Mouse (Mus musculus): ENCODE data around the gene Cenpj. TPM values are rescaled to one million over a fixed set of nuclear protein-coding genes. Genes with fewer than 3 reads are reported as not detected.

Cenpj gene
- polyA plus RNA-seq, 1 experiment from 2014 or later = 4.2 TPM

DNA sequence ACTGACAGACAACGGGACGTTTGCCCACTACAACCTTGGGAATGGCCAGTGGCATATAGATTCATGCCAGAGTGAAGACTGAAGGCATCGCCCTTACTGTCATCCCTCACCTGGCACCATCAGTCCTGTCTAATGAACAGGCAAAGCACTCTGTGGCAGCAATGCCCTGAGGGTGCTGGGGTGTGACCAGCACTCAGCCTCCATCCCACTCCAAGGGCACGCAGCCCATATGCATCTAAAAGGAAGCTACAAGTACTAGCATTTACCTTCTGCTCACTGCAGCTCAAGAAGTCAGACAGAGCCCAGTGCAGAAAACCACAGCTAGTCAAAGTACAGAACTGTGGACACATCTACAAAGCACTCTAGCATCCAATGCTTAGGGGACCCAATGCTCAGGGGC, 29.7 kb downstream of the Cenpj start:
- ATAC-seq (ENCODE audit: insufficient read depth) = no peak
- 81% methylated on average over 4 of the region's 4 CpGs for WGBS (ENCODE audit: insufficient replicate concordance)
- no peaks in the 10 kb centered on the region for H3K4me1 ChIP-seq (replicated peaks)

GRCm38 (mm10) chr14:56544946-56545345, 30.3 kb downstream of the Cenpj start:
- H3K4me3 ChIP-seq (replicated peaks) = no peak overlapping the region
- no peak for ATAC-seq (ENCODE audit: insufficient read depth)
- 69% methylated on average over 1 of the region's 1 CpGs for WGBS (ENCODE audit: insufficient replicate concordance)

More for the DNA sequence above, 29.7 kb downstream of the Cenpj start:
- Histone ChIP-seq H3K4me2 (no peak overlapping the region), H3K27me3 (no peaks in the 10 kb centered on the region), H3K27ac (replicated peaks) (no peak overlapping the region), H3K9me3 (replicated peaks) (no peaks in the 10 kb centered on the region), H3K9ac (no peak overlapping the region), H3K4me3 (replicated peaks) (no peak overlapping the region), H3K36me3 (replicated peaks) (0 out of 2 replicates have a peak, but pooled peaks cover 15% of the 10 kb centered on the region)

GRCm38 (mm10) chr14:56530788-56531187, 44.4 kb downstream of the Cenpj start:
- H3K4me2 ChIP-seq = no peak overlapping the region
- WGBS (ENCODE audit: insufficient replicate concordance) = 60% methylated on average over 2 of the region's 2 CpGs
- H3K27ac ChIP-seq (replicated peaks) = no peak overlapping the region
- H3K9me3 ChIP-seq (replicated peaks) = no peaks in the 10 kb centered on the region
- H3K9ac ChIP-seq = no peak overlapping the region
- no peak for ATAC-seq (ENCODE audit: insufficient read depth)
- H3K27me3 ChIP-seq = no peaks in the 10 kb centered on the region
- peaks cover 49% of the 10 kb centered on the region for H3K36me3 ChIP-seq (replicated peaks)
- no peaks in the 10 kb centered on the region for H3K4me1 ChIP-seq (replicated peaks)
- no peak overlapping the region for H3K4me3 ChIP-seq (replicated peaks)

More at GRCm38 (mm10) chr14:56544946-56545345, 30.3 kb downstream of the Cenpj start:
- Histone ChIP-seq H3K9me3 (replicated peaks) (no peaks in the 10 kb centered on the region), H3K27me3 (no peaks in the 10 kb centered on the region), H3K4me2 (no peak overlapping the region), H3K4me1 (replicated peaks) (no peaks in the 10 kb centered on the region), H3K9ac (no peak overlapping the region), H3K36me3 (replicated peaks) (0 out of 2 replicates have a peak, but pooled peaks cover 15% of the 10 kb centered on the region), H3K27ac (replicated peaks) (no peak overlapping the region)

GRCm38 (mm10) chr14:56514775-56515174, 60.5 kb downstream of the Cenpj start:
- Histone ChIP-seq H3K4me2 (no peak overlapping the region), H3K4me1 (replicated peaks) (no peaks in the 10 kb centered on the region), H3K36me3 (replicated peaks) (no peaks in the 10 kb centered on the region), H3K27me3 (no peaks in the 10 kb centered on the region), H3K4me3 (replicated peaks) (no peak overlapping the region), H3K9me3 (replicated peaks) (no peaks in the 10 kb centered on the region), H3K9ac (no peak overlapping the region), H3K27ac (replicated peaks) (no peak overlapping the region)
- WGBS (ENCODE audit: insufficient replicate concordance) = 53% methylated on average over 2 of the region's 2 CpGs
- ATAC-seq (ENCODE audit: insufficient read depth) = no peak

DNA sequence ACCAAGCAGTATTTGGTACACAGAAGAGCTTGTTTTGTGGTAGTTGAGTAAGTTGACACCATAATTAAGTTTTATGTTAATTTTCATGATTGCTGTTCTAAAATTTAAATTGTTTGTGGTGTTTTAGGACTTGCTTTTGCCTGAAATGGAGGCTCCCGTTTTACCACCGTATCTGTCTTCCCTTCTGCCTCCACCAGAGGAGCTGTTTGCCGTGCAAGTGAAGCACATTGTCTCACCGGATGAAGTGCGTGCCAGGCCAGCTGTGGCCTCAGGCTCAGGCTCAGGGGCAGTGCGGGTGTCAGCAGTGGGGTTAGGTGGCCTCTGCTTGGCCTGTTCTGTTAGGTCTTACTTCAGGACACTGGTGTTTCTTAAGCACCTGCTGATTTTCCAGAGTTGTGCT, 63.1 kb downstream of the Cenpj start:
- Histone ChIP-seq H3K36me3 (replicated peaks) (no peaks in the 10 kb centered on the region), H3K4me1 (replicated peaks) (no peaks in the 10 kb centered on the region), H3K4me2 (no peak overlapping the region), H3K27me3 (no peaks in the 10 kb centered on the region), H3K9ac (no peak overlapping the region), H3K27ac (replicated peaks) (no peak overlapping the region), H3K9me3 (replicated peaks) (no peaks in the 10 kb centered on the region), H3K4me3 (replicated peaks) (no peak overlapping the region)
- WGBS (ENCODE audit: insufficient replicate concordance) = 36% methylated on average over 6 of the region's 6 CpGs
- ATAC-seq (ENCODE audit: insufficient read depth) = no peak

GRCm38 (mm10) chr14:56506743-56507142, 68.5 kb downstream of the Cenpj start:
- H3K4me1 ChIP-seq (replicated peaks) = no peaks in the 10 kb centered on the region
- H3K4me3 ChIP-seq (replicated peaks) = no peak overlapping the region
- no peak overlapping the region for H3K4me2 ChIP-seq
- ATAC-seq (ENCODE audit: insufficient read depth) = no peak
- no peak overlapping the region for H3K27ac ChIP-seq (replicated peaks)
- H3K36me3 ChIP-seq (replicated peaks) = no peaks in the 10 kb centered on the region
- H3K9me3 ChIP-seq (replicated peaks) = no peaks in the 10 kb centered on the region
- H3K9ac ChIP-seq = no peak overlapping the region
- WGBS (ENCODE audit: insufficient replicate concordance) = 25% methylated on average over 3 of the region's 3 CpGs
- H3K27me3 ChIP-seq = no peaks in the 10 kb centered on the region

DNA sequence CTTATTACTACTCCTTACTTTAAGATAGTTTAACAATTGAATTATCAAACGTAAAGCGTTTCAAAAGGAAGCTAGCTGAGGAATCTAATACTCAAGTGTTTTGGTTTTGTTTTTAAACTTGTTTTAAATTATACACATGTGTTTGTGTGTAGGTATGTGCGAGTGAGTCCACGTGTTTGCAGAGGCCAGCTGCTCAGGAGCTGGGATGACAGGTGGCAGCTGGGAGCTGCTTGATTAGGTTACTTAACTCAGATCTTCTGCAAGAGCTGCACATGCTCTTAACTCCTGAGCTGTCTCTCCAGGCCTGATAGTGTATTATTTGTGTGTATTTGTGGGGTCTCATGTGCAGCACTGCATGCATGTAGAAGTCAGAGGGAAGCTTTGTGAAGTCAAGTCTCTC, 72.8 kb downstream of the Cenpj start:
- H3K9me3 ChIP-seq (replicated peaks) = no peaks in the 10 kb centered on the region
- no peak overlapping the region for H3K4me2 ChIP-seq
- no peak for ATAC-seq (ENCODE audit: insufficient read depth)
- H3K27ac ChIP-seq (replicated peaks) = no peak overlapping the region
- H3K4me3 ChIP-seq (replicated peaks) = no peak overlapping the region
- WGBS (ENCODE audit: insufficient replicate concordance) = 64% methylated on average over 4 of the region's 4 CpGs
- no peak overlapping the region for H3K9ac ChIP-seq
- no peaks in the 10 kb centered on the region for H3K27me3 ChIP-seq
- no peaks in the 10 kb centered on the region for H3K4me1 ChIP-seq (replicated peaks)
- no peaks in the 10 kb centered on the region for H3K36me3 ChIP-seq (replicated peaks)

DNA sequence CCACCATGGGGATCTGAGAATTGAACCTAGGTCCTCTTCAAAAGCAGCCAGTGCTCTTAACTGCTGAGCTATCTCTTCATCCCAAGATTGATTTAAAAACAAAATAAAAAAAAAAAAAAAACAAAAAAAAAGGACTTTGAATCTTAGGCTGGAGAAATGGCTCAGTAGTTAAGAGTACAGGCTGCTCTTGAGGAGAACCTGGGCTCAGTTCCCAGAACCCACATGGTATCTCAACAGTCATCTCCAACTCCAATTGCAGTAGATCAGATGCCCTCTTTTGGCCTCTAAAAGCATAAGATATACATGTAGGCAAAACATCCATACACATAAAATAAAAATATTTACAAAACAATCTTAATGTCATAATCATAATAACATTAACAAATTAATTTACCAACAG, 85.4 kb downstream of the Cenpj start:
- Histone ChIP-seq H3K4me3 (replicated peaks) (no peak overlapping the region), H3K9ac (no peak overlapping the region), H3K9me3 (replicated peaks) (no peaks in the 10 kb centered on the region), H3K27ac (replicated peaks) (no peak overlapping the region), H3K36me3 (replicated peaks) (no peaks in the 10 kb centered on the region), H3K27me3 (no peaks in the 10 kb centered on the region), H3K4me1 (replicated peaks) (no peaks in the 10 kb centered on the region), H3K4me2 (no peak overlapping the region)
- no peak for ATAC-seq (ENCODE audit: insufficient read depth)

Other genes starting within 250 kb of the Cenpj start
- not detected in 2 replicates for gene Atp12a, start 210.4 kb downstream of the Cenpj start, polyA plus RNA-seq (2015; fragmentation: Nextera tagmentation; extraction: Ambion mirVana)
- 0.84 and 1.0 TPM in 2 replicates for gene Rnf17, start 172.8 kb downstream of the Cenpj start, polyA plus RNA-seq (2015; fragmentation: Nextera tagmentation; extraction: Ambion mirVana)
- gene Parp4, start 194 bp upstream of the Cenpj start, polyA plus RNA-seq (2015; fragmentation: Nextera tagmentation; extraction: Ambion mirVana) = 1.1 and 1.7 TPM in 2 replicates
- 6.3 and 9.3 TPM in 2 replicates for gene Mphosph8, start 92.8 kb upstream of the Cenpj start, polyA plus RNA-seq (2015; fragmentation: Nextera tagmentation; extraction: Ambion mirVana)
- 7.9 and 9.6 TPM in 2 replicates for gene Pspc1, start 202.9 kb upstream of the Cenpj start, polyA plus RNA-seq (2015; fragmentation: Nextera tagmentation; extraction: Ambion mirVana)
- 7.8 and 8.0 TPM in 2 replicates for gene Zmym5, start 236.3 kb upstream of the Cenpj start, polyA plus RNA-seq (2015; fragmentation: Nextera tagmentation; extraction: Ambion mirVana)